Mouse (Mus musculus) liver, postnatal 0 days (tissue): ENCODE results near the gene Mapkapk3. TPM values are rescaled to one million over a fixed set of nuclear protein-coding genes. Genes with fewer than 3 reads are reported as not detected.

ENCODE experiments used
- ATAC-seq: fragments of 200-750 bp; cut with Nextera tagmentation; 2 replicates; pipeline ENCODE4 v1.8.0; 2017; ENCODE audit warnings: mild to moderate bottlenecking, moderate library complexity
- DNase-seq: peaks from one replicate; pipeline ENCODE4 v3.0.0-alpha.2; 2016
- H3K27ac ChIP-seq: fragments of 300-500 bp; sonication (generic); 2 replicates; pipeline ENCODE4 v1.5.1; 2014; ENCODE audit warnings: antibody characterized with exemption, moderate library complexity, mild to moderate bottlenecking, low read depth
- H3K27me3 ChIP-seq: fragments of 300-500 bp; sonication (generic); 2 replicates; pipeline ENCODE4 v1.6.1; 2014; ENCODE audit warnings: low read length, control low read depth, mixed read lengths; ENCODE audit not compliant: insufficient read depth
- H3K36me3 ChIP-seq: fragments of 300-500 bp; sonication (generic); replicated peaks from 2 replicates; pipeline ENCODE4 v1.6.1; 2014; ENCODE audit warnings: mild to moderate bottlenecking, control low read depth, low read length, moderate library complexity, mixed read lengths; ENCODE audit not compliant: insufficient read depth
- H3K4me1 ChIP-seq: fragments of 300-500 bp; sonication (generic); 2 replicates; pipeline ENCODE4 v1.6.1; 2014; ENCODE audit warnings: antibody characterized with exemption, mild to moderate bottlenecking, control low read depth; ENCODE audit not compliant: insufficient read depth
- H3K4me2 ChIP-seq: fragments of 300-500 bp; sonication (generic); 2 replicates; pipeline ENCODE4 v1.6.1; 2014; ENCODE audit warnings: low read depth, mild to moderate bottlenecking, low read length, moderate library complexity, mixed read lengths
- H3K4me3 ChIP-seq: fragments of 300-500 bp; sonication (generic); 2 replicates; pipeline ENCODE4 v1.5.1; 2014; ENCODE audit warnings: low read depth, low read length
- H3K9ac ChIP-seq: fragments of 300-500 bp; sonication (generic); replicated peaks from 2 replicates; pipeline ENCODE4 v1.6.1; 2014; ENCODE audit warnings: mild to moderate bottlenecking, moderate library complexity
- H3K9me3 ChIP-seq: fragments of 300-500 bp; sonication (generic); 2 replicates; pipeline ENCODE4 v1.6.1; 2016; ENCODE audit warnings: mild to moderate bottlenecking, control low read depth, low read length, mixed read lengths
- CTCF ChIP-seq: sonication (generic); IDR thresholded peaks from 2 replicates; pipeline ENCODE4 v1.5.1; 2016; ENCODE audit warnings: antibody characterized with exemption, low read depth
- EP300 ChIP-seq: IDR thresholded peaks from 2 replicates; pipeline ENCODE4 v1.6.1; 2016; ENCODE audit warnings: antibody characterized with exemption, low read depth, mild to moderate bottlenecking
- WGBS: fragments of 180-500 bp; shearing (Covaris S2); extraction: QIAGEN DNeasy Blood & Tissue Kit; methylation state at CpG from one replicate; pipeline ENCODE4 v1.1.7; 2014; ENCODE audit not compliant: insufficient replicate concordance; 5-methylcytosine and 5-hydroxymethylcytosine counted together
- polyA plus RNA-seq: library from polyadenylated mRNA; unstranded; fragments of >200 nt; fragmentation: Nextera tagmentation; extraction: Ambion mirVana; gene quantifications from 2 replicates; pipeline ENCODE4 v1.2.1, GENCODE M21; 2015

The Mapkapk3 gene
- polyA plus RNA-seq, 1 experiment from 2014 or later = 8.3 TPM

DNA sequence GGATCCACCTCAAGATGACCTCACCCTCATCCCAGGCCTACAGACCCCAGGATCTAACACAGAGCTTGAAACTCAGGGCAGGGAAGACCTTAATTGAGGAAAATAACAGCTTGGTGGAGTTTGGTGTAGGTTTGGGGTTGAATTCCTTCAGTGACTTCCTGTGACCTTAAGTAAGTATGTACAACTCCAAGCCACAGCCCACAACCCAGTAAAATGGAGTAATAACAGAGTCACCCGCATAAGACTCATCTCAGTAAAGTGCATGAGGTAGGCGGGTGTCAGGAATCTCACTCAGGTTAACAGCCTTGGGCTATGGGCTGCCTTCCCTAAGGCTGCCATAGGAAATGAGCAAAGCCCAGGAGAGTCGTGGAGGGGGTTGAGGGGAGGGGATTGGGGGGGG is 24.9 kb downstream of the Mapkapk3 start:
- TF ChIP-seq EP300 (no peak), CTCF (no peak)
- 48% methylated on average over 3 of the region's 3 CpGs for WGBS
- H3K27ac ChIP-seq = no peak overlapping the region

DNA sequence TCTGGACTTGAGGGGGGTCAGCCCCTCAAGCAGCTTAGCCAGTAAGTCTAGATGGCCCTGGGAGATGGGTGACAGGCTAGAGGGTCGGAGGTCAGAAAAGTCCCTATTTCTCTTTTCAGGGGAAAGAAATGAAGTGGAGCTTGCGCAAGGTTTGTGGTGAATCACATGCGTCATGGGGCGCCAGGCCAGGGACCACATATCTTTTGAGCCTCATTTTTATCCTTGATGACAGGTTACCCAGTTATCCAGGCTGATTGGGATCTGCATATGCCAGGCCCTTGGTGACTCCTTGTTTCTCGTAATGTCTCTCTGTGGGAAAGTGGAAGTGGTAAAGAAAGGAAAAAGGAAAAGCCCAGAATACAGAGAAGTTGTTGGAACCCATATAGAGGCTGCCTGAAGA is 25.8 kb downstream of the Mapkapk3 start:
- TF ChIP-seq EP300 = no peak
- Histone ChIP-seq H3K4me2 (no peak overlapping the region), H3K4me1 (0 out of 2 replicates have a peak, but pooled peaks cover 3% of the 10 kb centered on the region), H3K27me3 (no peaks in the 10 kb centered on the region), H3K27ac (no peak overlapping the region), H3K36me3 (no peaks in the 10 kb centered on the region), H3K9ac (no peak overlapping the region), H3K4me3 (no peak overlapping the region), H3K9me3 (no peaks in the 10 kb centered on the region)
- WGBS = 70% methylated on average over 5 of the region's 5 CpGs
- no peak for ATAC-seq
- DNase-seq = no peak

More for the DNA sequence above, 24.9 kb downstream of the Mapkapk3 start:
- Histone ChIP-seq H3K9me3 (no peaks in the 10 kb centered on the region), H3K4me3 (no peak overlapping the region), H3K4me2 (no peak overlapping the region), H3K36me3 (no peaks in the 10 kb centered on the region), H3K9ac (no peak overlapping the region), H3K27me3 (no peaks in the 10 kb centered on the region), H3K4me1 (0 out of 2 replicates have a peak, but pooled peaks cover 3% of the 10 kb centered on the region)
- no peak for DNase-seq
- no peak for ATAC-seq

DNA sequence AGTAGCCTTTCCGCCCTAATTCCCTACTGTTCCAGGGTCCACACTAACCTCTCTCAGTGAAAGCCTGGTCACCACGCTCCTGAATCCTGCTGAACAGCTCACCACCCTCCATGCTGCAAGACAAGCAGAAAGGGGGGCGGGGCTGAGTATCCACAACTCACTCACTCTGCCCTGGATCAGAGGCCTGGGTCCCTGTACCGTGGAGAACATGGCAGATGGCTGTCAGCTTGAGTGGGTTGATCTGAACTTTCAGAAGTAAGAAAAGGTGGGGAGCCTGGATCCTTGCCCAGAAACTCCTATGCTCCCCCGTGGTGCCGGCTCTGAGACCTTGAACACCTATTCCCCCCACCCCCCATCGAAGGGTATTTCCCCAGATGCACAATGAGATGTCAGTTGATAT is 27.3 kb downstream of the Mapkapk3 start:
- TF ChIP-seq CTCF = no peak
- no peak for TF ChIP-seq EP300
- Histone ChIP-seq H3K4me2 (no peak overlapping the region), H3K36me3 (no peaks in the 10 kb centered on the region), H3K27ac (no peak overlapping the region), H3K4me3 (no peak overlapping the region), H3K4me1 (0 out of 2 replicates have a peak, but pooled peaks cover 3% of the 10 kb centered on the region), H3K9me3 (no peaks in the 10 kb centered on the region), H3K27me3 (no peaks in the 10 kb centered on the region), H3K9ac (no peak overlapping the region)
- WGBS = 81% methylated on average over 7 of the region's 7 CpGs
- DNase-seq (no peak), ATAC-seq (no peak)

DNA sequence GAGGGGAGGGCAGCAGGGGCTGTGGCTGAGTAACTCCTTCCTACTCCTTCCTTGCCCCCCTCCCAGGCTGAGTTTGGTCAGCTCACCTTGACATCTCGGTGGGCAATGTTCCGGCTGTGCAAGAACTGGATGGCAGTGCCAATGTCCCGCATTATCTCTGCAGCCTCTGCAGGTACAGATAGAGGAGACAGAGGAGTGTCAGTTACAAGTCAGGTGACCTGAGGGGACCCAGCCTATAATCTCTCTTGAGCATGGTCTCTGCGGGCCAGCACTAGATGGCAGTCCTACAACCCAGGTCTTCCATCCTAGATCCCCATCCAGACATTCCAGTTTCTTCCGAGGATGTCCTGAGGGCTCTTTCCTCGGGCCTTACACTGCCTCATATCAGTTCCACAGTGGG is 27.9 kb downstream of the Mapkapk3 start:
- Histone ChIP-seq H3K27me3 (no peaks in the 10 kb centered on the region), H3K36me3 (0 out of 2 replicates have a peak, but pooled peaks cover 4% of the 10 kb centered on the region), H3K4me1 (no peaks in the 10 kb centered on the region), H3K4me2 (no peak overlapping the region), H3K27ac (no peak overlapping the region), H3K4me3 (no peak overlapping the region), H3K9ac (no peak overlapping the region), H3K9me3 (no peaks in the 10 kb centered on the region)
- WGBS = 59% methylated on average over 6 of the region's 6 CpGs
- TF ChIP-seq EP300 = no peak
- no peak for TF ChIP-seq CTCF
- DNase-seq = no peak
- ATAC-seq = no peak

DNA sequence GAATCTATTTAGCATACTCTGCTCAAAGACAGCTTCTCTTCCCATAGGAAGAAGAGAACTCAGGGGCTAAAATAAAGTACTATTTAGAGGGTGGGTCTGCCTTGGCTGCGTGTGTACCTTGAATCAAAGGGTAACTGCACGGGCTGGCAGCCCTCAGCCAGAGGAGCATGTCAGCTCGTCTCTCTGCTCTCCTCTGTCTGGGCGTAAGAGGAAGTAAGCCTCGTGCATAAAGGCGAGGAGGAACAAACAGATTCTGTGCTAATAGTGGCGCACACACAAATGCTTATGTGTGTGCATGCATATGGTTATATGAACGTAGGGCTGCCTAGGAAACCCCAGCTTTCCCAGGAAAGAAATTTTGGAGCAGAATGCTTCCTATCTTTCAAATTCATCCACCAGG is 28.8 kb downstream of the Mapkapk3 start:
- H3K4me3 ChIP-seq = no peak overlapping the region
- H3K27ac ChIP-seq = no peak overlapping the region
- 29% methylated on average over 8 of the region's 8 CpGs for WGBS
- no peaks in the 10 kb centered on the region for H3K9me3 ChIP-seq
- no peaks in the 10 kb centered on the region for H3K27me3 ChIP-seq
- no peaks in the 10 kb centered on the region for H3K4me1 ChIP-seq
- DNase-seq = no peak
- no peak overlapping the region for H3K4me2 ChIP-seq
- 0 out of 2 replicates have a peak, but pooled peaks cover 5% of the 10 kb centered on the region for H3K36me3 ChIP-seq
- TF ChIP-seq CTCF (no peak), EP300 (no peak)
- ATAC-seq = no peak
- H3K9ac ChIP-seq = no peak overlapping the region

DNA sequence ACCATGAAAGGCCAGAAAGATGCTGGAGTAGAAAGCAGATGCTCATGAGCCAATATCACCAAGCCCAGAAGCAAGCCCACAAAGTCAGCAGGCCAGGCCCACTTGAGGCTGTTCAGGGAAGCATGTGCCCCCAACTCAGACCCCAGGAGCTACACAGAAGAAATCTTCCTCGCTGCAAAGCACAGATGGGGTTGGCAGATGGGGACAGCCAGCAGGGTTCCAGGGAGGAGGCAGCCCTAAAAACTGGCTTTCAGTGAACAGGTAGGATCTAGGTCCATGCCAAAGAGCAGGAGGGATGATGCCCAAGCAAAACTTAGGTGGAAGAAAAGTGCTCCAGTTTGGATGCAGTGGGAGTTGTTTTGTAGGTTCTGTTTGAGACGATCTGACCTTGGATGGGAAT is 29.2 kb downstream of the Mapkapk3 start:
- Histone ChIP-seq H3K9me3 (no peaks in the 10 kb centered on the region), H3K27me3 (no peaks in the 10 kb centered on the region), H3K4me3 (no peak overlapping the region), H3K9ac (no peak overlapping the region), H3K27ac (no peak overlapping the region), H3K4me2 (no peak overlapping the region), H3K4me1 (no peaks in the 10 kb centered on the region), H3K36me3 (0 out of 2 replicates have a peak, but pooled peaks cover 5% of the 10 kb centered on the region)
- ATAC-seq = no peak
- TF ChIP-seq CTCF (no peak), EP300 (no peak)
- DNase-seq = no peak
- WGBS = 54% methylated on average over 2 of the region's 2 CpGs

DNA sequence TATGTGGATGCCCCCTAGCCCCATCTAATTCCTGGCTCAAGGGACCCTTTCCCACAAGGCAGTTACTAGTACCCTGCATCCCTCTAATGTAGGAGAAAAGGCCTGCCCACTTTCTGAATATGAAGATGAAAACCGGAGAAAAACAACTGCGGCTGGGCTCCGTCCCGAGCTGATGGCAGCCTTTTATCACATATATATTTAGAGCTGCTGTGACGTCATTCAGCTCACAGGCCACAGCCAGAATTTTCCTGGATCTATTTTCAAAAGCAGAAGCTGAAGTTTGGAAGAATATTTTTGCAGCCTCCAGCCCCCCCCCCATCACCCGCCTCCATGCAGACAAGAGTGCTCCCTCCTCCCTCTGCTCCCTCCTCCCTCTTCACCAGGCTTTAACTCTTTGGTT is 30.1 kb downstream of the Mapkapk3 start:
- Histone ChIP-seq H3K4me3 (no peak overlapping the region), H3K9ac (no peak overlapping the region), H3K4me1 (no peaks in the 10 kb centered on the region), H3K9me3 (no peaks in the 10 kb centered on the region), H3K27ac (no peak overlapping the region), H3K36me3 (peaks cover 5% of the 10 kb centered on the region; the same call in 1 of the 2 replicates), H3K27me3 (no peaks in the 10 kb centered on the region), H3K4me2 (no peak overlapping the region)
- DNase-seq = no peak
- no peak for ATAC-seq
- WGBS = 81% methylated on average over 6 of the region's 6 CpGs
- no peak for TF ChIP-seq CTCF
- no peak for TF ChIP-seq EP300
